Mouse (Mus musculus) splenic B cell, adult 2 months (primary cell): ENCODE measurements around the gene Galnt12.
"Not testable (repeated sequence)": the region's sequence is repeated elsewhere in the genome, so short reads cannot be mapped to it uniquely, and the experiment has no call there.

Experiments
- DNase-seq: peaks from one replicate; pipeline ENCODE4 v3.0.0-alpha.2; 2011; ENCODE audit warnings: low read depth, low spot score
- H3K27me3 ChIP-seq: 2 replicates; pipeline ENCODE4 v1.6.1; 2012; ENCODE audit warnings: mild to moderate bottlenecking, low read length, moderate library complexity, mixed read lengths; ENCODE audit not compliant: control insufficient read depth, poor library complexity, insufficient read depth, severe bottlenecking
- H3K36me3 ChIP-seq: 2 replicates; pipeline ENCODE4 v1.6.1; 2012; ENCODE audit warnings: mild to moderate bottlenecking, low read length, moderate library complexity, mixed read lengths; ENCODE audit not compliant: control insufficient read depth, poor library complexity, insufficient read depth, severe bottlenecking

Galnt12 gene

GRCm38 (mm10) chr4:47091493-47092386 is at the start of gene Galnt12:
TSS of gene Galnt12 (plus strand) at chr4:47091909.
- peak; percentile 61 for DNase-seq
- no peaks in the 10 kb centered on the region for H3K27me3 ChIP-seq
- H3K36me3 ChIP-seq: no peaks in the 10 kb centered on the region

- no peaks in the 10 kb centered on the region for H3K36me3 ChIP-seq
- H3K27me3 ChIP-seq: no peaks in the 10 kb centered on the region
- no peak for DNase-seq
These were observed 47.8 kb upstream of the Galnt12 start for GRCm38 (mm10) chr4:47043866-47044265.

GRCm38 (mm10) chr4:47046974-47047373 is 44.7 kb upstream of the Galnt12 start:
- no peak for DNase-seq
- H3K27me3 ChIP-seq: no peaks in the 10 kb centered on the region
- H3K36me3 ChIP-seq: no peaks in the 10 kb centered on the region

DNA sequence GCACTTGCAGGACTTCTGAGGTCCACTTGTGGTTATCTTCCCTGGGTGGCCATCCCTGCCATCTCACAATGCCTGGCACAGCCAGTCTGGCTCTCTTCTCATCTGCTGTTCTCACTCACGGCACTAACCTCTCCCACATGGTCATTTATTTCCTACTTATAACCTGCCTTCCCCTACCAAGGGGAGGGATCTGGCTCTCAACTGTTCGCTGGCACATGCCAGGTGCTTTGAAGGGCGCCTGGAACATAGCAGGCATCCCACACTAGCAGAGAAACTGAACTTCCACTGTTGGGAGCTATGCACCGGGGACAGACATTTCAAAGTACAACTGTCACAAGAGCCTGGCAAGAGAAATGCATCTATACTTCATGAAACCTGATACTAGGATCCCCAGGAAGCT is 43.9 kb upstream of the Galnt12 start:
- Histone ChIP-seq H3K27me3 (no peaks in the 10 kb centered on the region), H3K36me3 (no peaks in the 10 kb centered on the region)
- no peak for DNase-seq

GRCm38 (mm10) chr4:47049216-47049615 is 42.5 kb upstream of the Galnt12 start:
- no peaks in the 10 kb centered on the region for H3K27me3 ChIP-seq
- no peaks in the 10 kb centered on the region for H3K36me3 ChIP-seq
- DNase-seq: no peak

- Histone ChIP-seq H3K27me3 (no peaks in the 10 kb centered on the region), H3K36me3 (no peaks in the 10 kb centered on the region)
- DNase-seq: peak; percentile 75
These were observed 41.5 kb upstream of the Galnt12 start for GRCm38 (mm10) chr4:47050167-47050566.

GRCm38 (mm10) chr4:47050642-47051381 is 40.9 kb upstream of the Galnt12 start:
- no peaks in the 10 kb centered on the region for H3K36me3 ChIP-seq
- DNase-seq: no peak
- no peaks in the 10 kb centered on the region for H3K27me3 ChIP-seq

- H3K27me3 ChIP-seq: no peaks in the 10 kb centered on the region
- DNase-seq: no peak
- no peaks in the 10 kb centered on the region for H3K36me3 ChIP-seq
These were observed 39.8 kb upstream of the Galnt12 start for GRCm38 (mm10) chr4:47051905-47052304.

GRCm38 (mm10) chr4:47055170-47055569 is 36.5 kb upstream of the Galnt12 start:
- H3K36me3 ChIP-seq, H3K27me3 ChIP-seq, DNase-seq: not testable (repeated sequence)

DNA sequence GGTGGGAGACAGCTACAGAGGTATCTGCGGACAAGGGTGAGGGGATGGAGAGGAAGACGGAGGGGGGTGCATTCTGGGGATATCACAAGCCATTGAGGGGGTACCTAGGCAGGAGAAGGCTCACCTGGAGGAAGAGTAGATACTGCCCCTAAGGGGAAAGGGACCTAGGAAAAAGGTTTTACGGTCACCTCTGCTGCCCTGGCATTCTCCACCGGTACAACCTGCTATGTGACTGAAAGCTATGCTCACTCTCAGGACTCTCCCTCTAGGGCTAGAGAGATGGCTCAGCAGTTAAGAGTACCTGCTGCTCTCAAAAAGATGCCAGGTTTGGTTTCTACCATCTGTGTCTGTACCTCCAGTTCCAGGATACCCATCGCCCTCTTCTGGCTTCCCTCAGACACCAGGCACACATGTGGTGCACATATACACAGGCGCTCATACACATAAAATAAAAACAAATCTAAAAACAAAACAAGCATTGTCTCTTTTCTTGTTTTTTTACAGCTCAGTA is 36.1 kb upstream of the Galnt12 start:
- no peak for DNase-seq
- no peaks in the 10 kb centered on the region for H3K27me3 ChIP-seq
- H3K36me3 ChIP-seq: no peaks in the 10 kb centered on the region

- DNase-seq: no peak
- H3K36me3 ChIP-seq: no peaks in the 10 kb centered on the region
- no peaks in the 10 kb centered on the region for H3K27me3 ChIP-seq
These were observed 34.8 kb upstream of the Galnt12 start, which contains the start of gene Anks6 for GRCm38 (mm10) chr4:47056791-47057509. TSS of gene Anks6 (minus strand) at chr4:47057427.

- no peaks in the 10 kb centered on the region for H3K27me3 ChIP-seq
- no peaks in the 10 kb centered on the region for H3K36me3 ChIP-seq
- no peak for DNase-seq
These were observed 34.0 kb upstream of the Galnt12 start for GRCm38 (mm10) chr4:47057510-47058325.

DNA sequence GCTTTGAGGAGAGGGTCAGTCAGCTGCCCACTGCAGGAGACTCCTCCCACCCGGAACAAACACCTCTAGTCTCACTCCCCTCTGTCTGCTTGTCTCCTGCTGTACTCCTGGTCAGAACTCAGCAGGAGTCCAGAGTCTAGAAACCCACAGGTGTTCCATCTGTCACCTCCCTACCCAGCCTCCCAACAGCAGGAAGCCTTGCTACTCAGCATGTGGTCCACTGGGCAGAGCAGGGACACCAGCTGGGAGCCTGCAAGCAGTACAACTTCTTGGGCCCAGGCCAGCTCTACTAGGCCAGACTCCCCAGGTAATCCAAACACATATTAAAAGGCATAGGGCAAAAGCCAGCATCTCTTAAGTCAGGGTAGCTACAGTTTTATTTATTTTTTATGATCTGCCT is 30.8 kb upstream of the Galnt12 start:
- Histone ChIP-seq H3K27me3 (no peaks in the 10 kb centered on the region), H3K36me3 (no peaks in the 10 kb centered on the region)
- DNase-seq: no peak

GRCm38 (mm10) chr4:47075054-47075453 is 16.7 kb upstream of the Galnt12 start:
- no peaks in the 10 kb centered on the region for H3K27me3 ChIP-seq
- DNase-seq: no peak
- H3K36me3 ChIP-seq: no peaks in the 10 kb centered on the region
